Mouse (Mus musculus) left cerebral cortex, adult 11 months (tissue): ENCODE data around the gene Emb.

Experiments used
- DNase-seq: peaks from one replicate; pipeline ENCODE4 v3.0.0; 2022; ENCODE audit warnings: low spot score

Emb gene

GRCm38 (mm10) chr13:117220501-117221321 is 12.4 kb downstream of the Emb start, which contains the start of gene Gm17509:
TSS of gene Gm17509 (minus strand) at chr13:117221075.
- peak; percentile 37 for DNase-seq

DNA sequence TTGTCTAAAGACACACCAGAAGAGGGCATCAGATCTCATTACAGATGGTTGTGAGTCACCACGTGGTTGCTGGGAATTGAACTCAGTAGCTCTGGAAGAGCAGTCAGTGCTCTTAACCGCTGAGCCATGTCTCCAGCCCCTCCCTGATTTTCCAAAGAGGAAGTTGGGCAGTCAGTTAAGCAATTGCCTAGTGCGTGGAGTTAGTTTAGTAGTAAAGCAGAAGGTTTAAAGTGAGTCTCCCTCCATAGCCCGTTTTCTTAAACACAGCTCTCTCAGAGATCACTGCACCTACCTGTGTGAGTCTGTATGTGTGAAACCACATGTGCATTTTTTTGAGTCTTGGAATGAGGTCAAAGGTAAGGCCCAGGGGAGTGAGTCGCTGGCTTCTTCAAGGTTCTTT is 14.8 kb downstream of the Emb start:
- no peak for DNase-seq

DNA sequence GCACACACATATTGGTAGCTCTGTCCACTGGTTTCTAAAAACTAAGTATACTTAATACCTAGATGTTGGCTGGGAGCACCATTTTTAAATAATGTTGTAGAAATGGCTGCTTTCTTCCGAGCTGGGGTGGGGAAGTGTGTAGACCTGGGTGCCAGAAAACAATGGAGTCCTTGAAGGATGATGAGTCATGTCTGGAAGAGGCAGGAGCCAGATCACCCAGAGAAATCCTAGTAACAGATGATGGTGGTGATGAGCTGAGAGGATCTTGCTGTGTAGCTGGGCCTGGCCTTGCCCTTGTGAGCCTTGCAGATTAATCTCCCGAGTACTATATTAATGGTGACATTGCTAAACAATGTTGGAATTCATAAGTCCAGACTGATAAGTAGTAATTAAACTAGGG is 16.6 kb downstream of the Emb start:
- no peak for DNase-seq

DNA sequence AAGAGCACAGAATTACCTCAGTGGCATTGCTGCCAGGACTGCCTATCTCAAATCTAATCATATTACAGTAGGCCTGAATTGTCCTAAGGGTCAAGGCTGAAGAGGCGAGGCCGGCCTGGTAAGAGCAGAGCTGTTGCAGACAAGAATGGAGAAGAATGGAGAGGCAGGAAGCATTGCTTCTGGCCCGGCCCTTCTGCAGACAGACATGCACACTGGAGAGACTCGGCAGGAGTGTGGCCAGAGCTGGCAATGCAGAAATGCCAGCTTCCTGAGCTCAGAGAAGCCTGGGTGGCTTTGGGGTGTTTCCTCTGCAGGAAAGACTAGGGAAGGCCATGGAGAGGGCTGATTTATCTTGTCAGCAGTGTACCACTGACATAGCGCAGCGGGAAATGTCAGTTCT is 17.2 kb downstream of the Emb start:
- DNase-seq: no peak

GRCm38 (mm10) chr13:117230371-117231110 is 22.2 kb downstream of the Emb start:
- DNase-seq: no peak

- no peak for DNase-seq
Measured at GRCm38 (mm10) chr13:117233808-117234207, 25.5 kb downstream of the Emb start.

DNA sequence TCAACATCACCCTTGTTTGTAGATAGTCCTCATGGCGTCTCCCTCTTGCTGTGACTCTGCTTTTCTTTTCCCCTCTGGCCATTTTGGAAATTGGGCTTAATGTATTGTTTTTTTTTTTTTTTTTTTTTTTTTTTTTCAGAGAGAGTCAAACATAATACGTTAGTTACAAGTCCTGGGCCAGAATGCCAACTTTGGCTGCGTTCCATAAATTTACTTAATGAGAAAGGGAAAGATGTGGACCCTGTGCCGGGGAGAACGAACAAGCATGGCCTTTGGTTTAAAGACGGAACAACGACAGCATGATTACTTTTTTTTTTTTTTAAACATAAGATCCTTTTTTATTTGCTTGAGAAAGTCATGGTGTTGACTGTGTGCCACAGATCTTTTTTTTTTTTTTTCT is 26.1 kb downstream of the Emb start:
- no peak for DNase-seq

DNA sequence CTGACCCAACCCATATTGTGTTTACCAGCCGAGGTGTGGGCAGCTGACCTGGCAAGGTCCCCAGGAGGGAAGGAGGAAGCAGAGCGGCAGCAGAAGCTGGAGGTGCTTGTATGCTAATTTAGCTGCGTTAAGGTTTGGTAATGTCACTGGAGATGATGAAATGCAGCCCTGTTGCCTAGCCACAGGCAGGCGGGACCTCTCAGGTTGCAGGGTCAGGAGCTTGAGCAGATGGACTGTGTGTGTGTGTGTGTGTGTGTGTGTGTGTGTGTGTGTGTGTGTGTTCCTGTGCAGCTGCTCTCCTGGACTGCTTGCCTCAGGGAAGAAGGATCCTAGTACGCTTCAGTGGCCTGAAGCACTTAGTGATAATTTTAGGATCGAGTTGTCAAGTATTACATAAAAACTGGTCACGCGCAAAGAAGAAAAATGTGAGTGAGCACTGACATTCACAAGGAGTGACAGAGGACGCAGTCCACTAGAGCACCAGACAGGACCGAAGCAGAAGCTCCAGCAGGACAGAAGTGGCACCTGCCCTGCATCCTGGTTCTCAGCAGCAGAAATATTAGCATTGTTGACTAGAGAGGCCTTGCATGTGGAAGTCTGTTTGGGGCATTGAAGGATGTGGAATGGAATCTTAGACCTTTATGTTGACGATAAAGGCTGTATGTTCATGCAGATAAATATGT is 27.3 kb downstream of the Emb start:
- no peak for DNase-seq

DNA sequence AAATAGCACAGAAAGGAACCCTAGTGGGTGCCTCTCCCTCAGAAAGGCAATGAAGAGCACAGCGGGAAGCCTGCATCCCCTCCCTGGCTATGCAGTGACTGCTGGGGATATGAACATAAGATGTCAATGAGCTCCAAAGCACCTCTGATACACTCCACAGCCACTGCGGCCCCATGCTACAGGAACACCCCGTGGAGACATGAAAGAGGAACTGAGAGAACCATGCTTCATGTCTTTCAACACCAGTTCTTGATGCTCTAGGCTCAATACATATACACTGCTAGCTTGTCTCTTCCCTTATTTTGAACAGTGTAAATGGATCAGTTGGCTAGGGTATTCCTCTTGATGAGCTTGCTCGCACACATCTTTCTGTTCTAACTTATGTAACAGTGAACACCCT is 28.8 kb downstream of the Emb start:
- no peak for DNase-seq

DNA sequence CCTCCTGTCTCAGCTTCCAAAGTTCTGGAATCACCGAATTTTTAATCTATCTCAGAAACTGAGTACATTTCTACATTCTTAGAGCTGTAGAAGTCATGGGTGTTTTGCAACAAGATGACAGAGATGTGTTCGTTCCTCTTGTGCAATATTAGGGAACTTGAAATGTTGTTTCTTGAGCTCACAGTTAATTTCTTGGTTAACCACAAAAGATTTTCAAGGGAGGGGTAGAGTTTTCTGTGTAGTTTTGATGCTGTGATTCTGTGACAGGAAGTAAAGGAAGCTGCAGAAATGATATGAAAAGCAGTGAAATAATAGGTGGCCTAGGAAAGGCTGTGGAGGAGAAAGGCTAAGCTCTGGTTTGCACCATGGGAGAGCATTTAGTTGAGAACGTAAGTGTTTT is 33.7 kb downstream of the Emb start:
- no peak for DNase-seq

DNA sequence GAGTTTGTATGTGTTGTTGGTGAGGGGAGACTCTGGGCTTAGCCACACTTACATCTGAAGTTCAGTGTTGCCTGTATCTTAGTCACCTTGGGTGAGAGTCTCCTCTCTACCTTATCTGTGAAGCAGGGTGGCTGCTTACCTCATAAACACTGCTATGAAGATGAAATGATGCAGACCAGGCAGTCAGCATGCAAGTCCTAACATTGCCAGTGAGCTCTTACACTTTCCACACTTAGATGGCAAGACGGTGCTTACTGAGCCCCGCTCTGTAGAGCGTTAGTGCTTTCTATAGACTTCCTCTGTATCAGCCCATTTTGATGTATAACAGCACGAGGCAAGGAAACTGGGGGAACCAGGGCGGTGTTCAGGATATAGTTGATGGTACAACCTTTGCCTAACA is 34.3 kb downstream of the Emb start:
- no peak for DNase-seq

DNA sequence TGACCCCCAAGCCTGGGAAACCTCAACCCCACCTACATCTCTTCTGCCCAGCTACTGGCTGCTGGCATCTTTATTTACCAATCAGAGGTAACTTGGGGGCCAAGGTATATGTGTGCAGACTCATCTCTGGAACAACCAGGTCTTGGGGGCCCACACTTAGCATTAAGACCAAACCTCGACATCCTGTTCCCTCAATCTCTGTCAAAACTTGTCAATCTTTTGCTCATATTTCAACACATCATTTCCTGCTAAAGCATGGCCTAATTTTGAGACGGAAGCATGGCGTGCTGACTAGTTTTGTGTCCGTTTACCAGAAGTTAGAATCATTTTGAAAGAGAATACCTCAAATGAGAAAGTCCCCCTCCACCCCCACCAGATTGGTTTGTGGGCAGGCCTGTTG is 52.4 kb downstream of the Emb start:
- no peak for DNase-seq

GRCm38 (mm10) chr13:117266156-117266555 is 57.8 kb downstream of the Emb start:
- no peak for DNase-seq

DNA sequence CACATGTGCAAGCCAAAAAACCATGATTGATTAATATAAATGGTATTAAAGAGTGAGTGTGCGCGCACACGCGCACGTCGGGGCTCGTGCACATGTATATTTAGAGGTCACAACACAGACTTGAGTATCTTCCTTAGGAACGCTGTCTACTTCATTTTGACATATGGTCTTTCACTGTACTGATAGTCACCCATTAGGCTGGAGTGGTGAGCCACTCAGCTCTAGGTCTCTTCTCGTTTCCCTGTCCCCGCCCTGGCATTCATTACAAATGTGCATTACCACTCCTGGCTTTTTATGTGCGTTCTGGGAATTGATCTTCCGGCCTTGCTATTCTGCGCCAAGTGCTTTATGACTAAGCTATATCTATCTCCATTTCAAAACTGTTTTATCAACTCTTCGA is 59.6 kb downstream of the Emb start:
- DNase-seq: no peak

DNA sequence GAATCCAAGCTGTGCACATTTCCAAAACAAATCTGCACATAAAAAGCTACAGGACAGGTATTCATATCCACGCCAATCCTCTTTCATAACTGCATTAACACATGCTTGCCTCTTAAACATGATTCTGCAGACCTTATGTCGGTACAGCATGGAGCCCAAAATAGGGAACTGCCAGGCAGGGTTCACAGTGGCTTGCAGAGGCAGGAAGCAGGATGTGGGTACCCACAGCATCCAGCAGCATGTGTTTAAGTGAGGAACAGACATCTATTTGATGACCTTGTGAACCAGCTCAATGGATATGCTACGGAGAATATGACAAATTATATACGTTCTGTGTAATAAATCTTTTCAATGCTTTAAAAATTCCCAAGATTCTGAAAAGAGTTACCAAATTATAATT is 75.7 kb downstream of the Emb start:
- no peak for DNase-seq

GRCm38 (mm10) chr13:117286939-117287338 is 78.6 kb downstream of the Emb start:
- no peak for DNase-seq

DNA sequence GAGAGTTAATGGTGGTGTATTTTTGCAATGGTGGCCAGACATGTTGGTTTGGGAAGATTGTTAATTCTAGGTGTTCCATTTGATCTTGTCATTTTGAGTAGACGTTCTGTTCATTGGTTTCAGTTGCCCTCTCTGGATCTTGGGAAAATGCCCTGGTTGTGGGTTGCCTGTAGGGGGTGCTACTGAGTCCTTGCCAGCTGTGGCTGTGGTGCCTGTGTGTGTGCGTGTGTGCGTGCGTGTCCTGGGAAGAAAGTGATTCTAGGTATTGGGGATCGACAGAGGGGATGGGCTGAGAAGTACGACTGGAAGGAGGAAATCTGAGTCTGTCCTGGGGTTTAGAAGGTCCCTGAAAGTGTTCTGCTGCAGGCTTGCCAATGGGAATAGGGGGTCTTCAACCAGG is 79.1 kb downstream of the Emb start:
- DNase-seq: no peak

DNA sequence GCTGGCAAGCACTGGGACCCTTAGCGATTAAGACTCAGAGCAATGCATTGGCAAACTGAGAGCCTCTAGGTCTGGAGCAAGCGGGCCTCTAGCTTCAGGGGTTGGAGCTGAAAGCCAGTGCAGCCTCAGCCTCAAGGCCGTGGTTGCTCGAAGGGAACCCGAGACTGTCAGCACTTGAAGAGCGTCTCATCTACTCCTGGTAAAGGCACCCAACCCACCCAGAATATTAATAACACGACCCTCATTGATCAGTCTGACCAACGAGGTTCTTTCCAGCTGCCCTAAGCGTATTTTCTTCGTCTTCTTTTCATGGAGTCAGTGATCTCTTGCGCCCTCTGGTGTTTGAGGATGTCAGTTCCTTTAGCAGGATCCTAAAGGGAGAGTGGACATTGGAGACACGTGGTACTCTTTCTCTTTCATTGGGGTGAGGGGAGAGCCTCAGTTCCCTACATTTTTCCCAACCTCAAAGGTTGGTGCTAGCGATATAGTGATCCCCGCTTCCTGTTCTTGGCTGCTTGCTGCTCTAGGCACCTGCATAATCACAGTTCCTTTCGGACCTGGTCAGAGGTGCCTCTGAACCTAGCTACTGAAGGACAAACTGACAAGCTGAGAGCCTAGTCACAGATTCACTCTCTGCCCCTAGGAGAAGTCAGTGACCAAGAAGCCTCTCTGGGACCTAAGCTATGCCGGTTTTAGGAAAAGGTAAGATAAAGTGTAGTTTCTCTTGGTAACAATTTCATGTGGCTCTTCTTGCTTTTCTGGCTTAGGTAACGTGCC is 81.3 kb downstream of the Emb start:
- peak; percentile 30 for DNase-seq

DNA sequence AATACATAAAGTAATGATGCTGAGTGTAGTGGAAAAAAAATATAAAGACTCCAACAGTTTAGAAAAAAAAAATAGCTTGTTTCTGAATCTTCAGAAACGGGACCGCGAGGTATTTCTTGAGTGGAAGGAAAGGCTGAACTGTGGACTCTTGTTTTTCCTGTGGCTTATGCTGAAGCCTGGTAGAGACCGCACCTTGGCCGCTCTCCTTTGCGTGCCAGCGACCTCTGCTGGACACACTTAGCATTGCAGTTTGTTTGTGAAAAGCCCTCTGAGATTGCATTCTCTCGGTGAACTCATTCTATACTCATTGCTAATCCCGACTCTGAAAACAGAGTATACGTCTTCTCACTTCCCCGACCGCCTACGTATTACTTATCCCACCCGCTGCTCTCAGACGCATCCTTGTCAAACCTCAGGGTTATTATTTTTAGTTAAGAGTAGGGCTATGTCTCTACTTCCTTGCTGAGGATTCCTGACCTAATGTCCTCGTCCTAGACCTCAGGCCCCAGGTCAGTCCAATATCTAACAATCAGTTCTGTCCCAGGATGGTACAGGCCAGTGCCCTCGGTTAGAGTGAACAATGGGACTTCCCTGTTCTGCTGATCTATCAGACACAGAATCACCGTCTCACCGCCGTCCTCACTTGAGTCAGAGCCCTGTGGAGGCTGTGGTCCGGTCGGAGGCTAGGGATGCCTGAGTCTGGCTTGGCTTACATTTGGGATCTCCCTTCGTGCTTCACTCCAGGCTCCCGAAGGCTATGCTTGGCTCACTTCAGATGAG is 103.3 kb downstream of the Emb start:
- peak; percentile 46 for DNase-seq
